Mouse (Mus musculus) right cerebral cortex, postnatal 4 days (tissue): ENCODE data around the gene Lexm.

ENCODE experiments used
- DNase-seq: peaks from one replicate; pipeline ENCODE4 v3.0.0-alpha.2; 2022

Lexm gene

GRCm38 (mm10) chr4:106617056-106617455 is at the start of gene Lexm:
TSS of gene Lexm (minus strand) at chr4:106617241.
- DNase-seq: no peak

DNA sequence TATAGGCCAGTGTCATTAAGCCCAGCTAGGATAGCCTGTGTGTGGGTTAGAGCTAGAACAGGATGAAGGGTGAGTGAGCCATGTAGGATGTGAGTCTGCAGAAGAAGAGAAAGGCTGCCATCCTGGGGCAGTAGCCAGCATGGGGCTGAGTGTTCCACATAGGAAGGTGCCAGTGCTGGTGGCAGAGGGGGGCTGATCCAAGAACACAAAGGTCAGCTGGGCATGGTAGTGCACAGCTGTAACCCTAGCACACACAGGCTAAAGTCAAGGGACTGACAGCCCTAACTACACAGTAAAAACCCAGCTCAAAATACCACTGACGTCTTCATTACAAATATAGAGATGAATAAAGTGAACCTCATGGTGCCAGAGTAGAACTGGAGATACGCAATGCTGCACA is 49.5 kb upstream of the Lexm start:
- DNase-seq: no peak

- no peak for DNase-seq
These were observed 48.6 kb upstream of the Lexm start for GRCm38 (mm10) chr4:106665673-106666072.

DNA sequence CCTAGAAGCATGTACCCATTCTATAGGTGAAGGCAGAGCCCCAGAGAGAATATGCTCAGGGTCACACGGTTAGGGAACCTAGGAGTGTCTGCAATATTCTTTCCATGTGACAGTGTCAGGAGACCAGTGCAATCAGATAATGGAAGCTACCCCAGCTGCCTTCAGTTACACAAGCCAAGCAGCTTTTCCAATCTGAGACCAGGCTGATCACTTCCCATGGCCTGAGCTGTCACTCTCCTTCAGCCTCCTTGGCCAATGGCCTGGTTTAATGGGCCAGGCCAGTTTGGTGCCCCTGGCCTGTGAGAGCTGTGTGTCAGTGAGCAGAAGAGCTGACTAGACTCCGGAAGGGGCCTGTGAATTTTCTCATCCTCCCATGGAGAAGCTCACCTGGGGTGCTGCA is 48.2 kb upstream of the Lexm start:
- no peak for DNase-seq

DNA sequence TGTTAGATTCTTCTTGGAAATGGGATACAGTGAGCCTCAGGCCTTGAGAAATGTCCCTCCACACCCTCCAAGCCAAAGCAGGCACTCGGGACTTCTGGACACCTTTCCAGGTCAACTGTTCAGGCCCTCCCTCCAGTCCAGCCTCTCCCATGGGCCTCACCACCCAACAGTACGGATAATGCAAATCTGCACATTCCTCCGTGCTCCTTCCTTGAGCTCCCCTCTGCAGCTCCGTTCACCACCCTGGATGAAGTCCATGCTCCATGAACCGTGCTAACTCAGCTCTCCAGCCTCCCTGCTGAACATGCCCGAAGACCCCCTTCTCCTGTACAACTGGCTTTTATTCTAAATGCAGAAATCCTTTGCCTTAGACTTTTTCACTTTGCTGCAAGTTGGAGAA is 47.7 kb upstream of the Lexm start:
- no peak for DNase-seq

- no peak for DNase-seq
These were observed 47.0 kb upstream of the Lexm start for GRCm38 (mm10) chr4:106663956-106664470.

GRCm38 (mm10) chr4:106655681-106656080 is 38.6 kb upstream of the Lexm start:
- no peak for DNase-seq

- DNase-seq: no peak
These were observed 36.0 kb upstream of the Lexm start for GRCm38 (mm10) chr4:106653051-106653450.

- DNase-seq: no peak
These were observed 35.5 kb upstream of the Lexm start for GRCm38 (mm10) chr4:106652546-106652945.

DNA sequence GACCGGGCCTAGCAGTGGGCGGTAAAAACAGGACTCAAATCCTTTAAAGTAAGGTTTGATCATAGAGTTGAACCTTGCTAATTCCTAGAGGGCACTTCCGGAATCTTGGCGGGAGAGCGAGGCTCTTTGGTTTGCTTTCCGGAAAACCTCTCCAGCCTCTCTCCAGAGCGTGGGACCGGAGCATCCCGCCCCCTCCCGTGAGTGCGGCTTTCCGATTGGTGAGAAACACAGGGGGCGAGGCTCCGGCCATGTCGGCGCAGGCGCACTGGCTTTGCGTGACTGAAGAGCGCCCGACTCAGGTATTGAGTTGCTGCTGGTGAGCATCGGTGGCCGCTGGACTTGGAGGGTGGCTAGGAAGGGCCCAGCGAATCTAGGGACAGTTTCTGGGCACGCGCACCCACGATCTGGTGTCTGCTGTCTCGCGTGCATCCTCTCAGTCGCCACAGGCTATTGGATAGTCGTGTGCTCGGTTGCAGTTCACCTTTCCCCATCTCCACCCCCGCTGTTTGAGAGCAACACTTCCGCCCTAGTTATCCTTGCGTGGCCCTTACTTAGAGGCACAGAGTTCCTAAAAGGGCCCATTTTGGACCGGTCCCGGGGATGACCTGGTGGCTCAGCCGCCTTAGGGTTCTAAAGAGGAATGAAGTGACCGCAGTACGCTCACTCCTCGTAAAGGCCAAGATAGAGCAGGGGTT is 33.9 kb upstream of the Lexm start, which contains the start of gene Pars2:
TSS of gene Pars2 (plus strand) at position 237 of the 695 bp plus-strand sequence.
- DNase-seq: peak; percentile 98

DNA sequence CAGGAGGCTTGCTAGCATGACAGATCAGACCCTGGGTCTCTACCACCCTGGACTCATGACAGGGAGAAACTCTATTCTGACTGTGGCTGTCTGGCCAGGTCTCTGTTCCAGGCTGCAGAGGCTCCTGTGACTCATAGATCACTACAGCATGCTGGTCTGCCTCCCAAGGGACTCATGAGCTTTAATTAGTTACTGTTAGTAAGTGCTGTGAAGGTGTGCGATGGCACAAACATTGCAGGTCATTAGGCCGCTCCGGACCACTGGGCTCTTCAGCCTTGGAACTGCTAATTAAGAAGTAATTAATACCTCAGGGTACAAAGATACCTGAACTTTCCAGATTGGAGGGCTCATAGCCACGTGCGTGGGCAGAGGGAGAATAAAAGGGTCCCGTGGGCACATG is 30.1 kb upstream of the Lexm start:
- DNase-seq: no peak

DNA sequence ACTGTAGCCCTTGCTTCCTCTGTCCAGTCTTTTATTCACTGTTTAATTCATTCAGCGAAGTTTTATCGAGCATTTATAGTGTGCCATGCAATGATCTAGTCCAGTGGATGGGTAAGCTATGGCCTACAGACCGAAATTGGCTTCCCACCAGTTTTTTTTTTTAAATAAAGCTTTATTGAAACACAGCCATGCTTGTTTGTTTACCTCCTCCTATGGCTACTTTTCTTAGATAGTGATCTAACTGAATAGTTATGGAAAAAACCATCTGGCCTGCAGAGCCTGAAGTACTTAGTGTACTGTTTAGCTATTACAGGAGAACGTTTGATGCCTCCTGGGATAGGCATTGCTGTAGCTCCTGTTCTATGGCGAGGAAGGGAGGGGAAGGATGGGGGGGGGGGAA is 28.8 kb upstream of the Lexm start:
- no peak for DNase-seq

GRCm38 (mm10) chr4:106644218-106644610 is 27.2 kb upstream of the Lexm start:
- no peak for DNase-seq

- no peak for DNase-seq
These were observed 26.6 kb upstream of the Lexm start for GRCm38 (mm10) chr4:106643483-106644217.

DNA sequence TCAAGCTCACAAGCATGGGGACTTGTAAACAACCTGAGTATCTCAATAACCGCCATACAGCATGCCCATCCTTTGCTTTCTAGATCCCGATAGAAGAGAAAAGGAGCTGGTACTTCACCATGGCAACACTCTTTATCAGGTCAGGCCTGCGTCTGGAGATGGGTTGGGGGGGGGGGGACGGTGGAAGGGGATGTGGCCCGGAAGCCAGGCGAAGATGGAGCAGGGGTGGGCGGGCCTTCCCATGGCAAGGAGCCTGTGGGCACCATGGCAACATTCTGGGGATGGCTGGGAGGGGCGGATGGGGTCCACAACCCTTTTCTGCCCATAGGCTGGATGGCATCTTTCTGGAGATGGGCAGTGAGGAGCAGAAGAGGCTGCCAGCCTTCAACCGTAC is 17.0 kb upstream of the Lexm start:
- peak; percentile 48 for DNase-seq

DNA sequence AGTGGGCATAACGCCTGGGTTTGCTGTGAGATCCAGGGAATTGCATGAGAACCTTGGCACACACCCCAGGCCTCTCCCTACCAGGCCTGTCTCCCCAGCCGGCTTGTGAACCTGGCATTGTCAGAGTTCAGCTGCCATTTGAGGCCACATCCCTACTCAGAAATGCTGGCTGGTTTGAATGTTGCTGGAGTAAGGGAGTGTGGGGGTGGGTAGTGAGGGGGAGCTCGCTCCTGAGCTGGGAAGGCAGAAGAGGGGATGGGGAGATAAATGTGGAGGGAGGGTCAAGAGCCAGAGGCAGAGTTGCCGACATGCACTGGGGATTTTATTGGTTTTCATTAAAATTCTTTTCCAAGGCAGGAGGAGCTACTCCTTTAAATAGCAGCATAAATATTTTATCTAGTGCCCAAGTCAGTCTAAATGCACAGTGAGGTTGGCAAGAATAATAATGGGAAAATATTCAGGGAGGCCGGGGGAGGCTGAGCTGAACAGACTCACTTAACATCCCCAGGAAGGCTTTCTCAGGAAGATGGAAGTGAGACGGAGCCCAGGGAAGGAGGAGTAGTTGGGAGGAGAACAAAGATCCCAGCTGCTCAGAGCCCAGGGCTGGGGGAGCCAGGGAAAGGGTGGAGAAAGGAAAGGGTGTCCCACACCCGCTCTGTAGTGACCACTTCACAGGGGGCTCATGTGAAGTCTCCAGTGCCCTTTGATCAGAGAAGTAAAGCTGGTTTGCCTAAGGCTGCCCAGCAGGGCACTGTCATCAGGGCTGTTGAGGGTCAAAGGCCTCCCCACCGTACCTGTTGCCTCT is 16.4 kb upstream of the Lexm start:
- DNase-seq: no peak

- DNase-seq: no peak
These were observed 15.3 kb upstream of the Lexm start for GRCm38 (mm10) chr4:106632313-106632712.

- DNase-seq: peak; percentile 85
These were observed 13.5 kb upstream of the Lexm start for GRCm38 (mm10) chr4:106630333-106631220.

- no peak for DNase-seq
These were observed 12.3 kb upstream of the Lexm start for GRCm38 (mm10) chr4:106629374-106629773.

DNA sequence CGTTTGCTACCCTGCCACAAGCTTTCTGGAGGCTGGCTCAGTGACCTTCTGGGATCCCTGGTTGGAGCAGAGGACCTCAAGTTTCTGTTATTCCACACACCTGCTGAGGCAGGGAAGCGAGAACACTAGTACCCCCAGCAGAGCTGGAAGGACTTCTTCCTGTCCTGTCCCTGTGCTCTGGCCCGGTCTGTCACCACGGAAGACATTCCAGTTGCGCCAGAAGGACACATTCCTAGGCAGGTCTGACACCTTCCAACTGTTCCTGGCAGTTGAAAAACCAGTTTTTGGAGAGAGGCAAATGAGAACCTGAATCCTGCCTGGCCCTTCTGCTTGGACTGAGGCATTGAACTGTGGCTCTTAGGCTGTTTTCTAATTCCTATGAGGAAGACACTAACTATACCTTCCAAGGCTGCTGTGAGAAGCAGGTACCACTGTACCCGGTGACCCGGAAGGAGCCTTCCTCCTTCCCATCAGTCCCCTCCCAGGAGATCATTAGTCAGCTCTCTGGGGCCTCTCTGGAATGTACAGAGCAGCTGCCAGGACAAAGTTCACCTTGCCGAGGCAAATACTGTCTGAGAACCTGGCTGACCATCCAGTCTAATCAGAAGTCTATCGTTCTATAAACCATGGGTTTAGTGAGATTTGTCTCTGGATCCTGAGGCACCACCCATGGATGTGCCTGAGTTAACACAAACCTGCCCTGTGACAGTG is 11.8 kb upstream of the Lexm start:
- DNase-seq: no peak

DNA sequence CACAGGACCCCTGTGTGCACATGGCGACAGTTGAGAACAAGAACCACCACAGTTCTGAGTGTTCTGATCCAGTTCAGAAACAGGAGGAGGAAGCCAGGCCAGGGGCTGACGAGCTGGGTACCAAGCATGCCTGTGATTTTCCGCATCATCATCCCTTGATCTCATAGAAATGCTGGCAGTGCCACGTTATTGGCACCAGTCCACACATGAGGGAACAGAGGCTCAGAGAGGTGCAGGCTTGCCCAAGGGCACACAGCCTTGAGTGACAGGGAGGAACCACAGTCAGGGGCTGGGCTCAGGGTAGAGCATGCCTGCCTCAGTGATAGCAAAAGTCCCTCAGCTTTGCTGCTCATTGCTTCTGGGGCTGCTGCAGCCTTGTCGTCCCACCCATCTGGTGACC is 10.8 kb upstream of the Lexm start:
- DNase-seq: no peak

DNA sequence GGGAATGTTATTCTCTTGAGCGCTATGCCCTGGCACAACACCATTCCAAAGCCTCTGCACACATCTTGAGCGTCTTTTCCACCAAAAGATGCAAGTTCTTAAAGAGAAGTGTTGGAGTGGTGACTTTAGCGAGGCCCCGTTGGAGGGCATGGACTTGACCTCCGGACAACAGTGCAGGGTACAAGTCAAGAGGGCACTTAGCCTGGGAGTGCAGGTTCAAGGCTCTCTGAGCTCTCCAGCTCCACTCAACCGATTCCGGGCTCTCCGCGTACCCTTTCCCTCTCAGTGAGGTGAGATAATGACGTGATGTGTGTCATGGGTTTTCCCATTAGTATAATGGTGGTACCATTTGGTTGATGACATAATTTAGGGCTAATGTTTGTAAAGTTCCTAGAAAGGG is 7.2 kb upstream of the Lexm start:
- no peak for DNase-seq
